Mouse (Mus musculus): ENCODE results near the gene Ephx1. TPM values are rescaled to one million over a fixed set of nuclear protein-coding genes. Genes with fewer than 3 reads are reported as not detected.
A peak's percentile ranks its signal among the peaks of the same experiment; 100 is the strongest.

Ephx1 gene
- polyA plus RNA-seq, 1 experiment from 2014 or later: 30.0 TPM

DNA sequence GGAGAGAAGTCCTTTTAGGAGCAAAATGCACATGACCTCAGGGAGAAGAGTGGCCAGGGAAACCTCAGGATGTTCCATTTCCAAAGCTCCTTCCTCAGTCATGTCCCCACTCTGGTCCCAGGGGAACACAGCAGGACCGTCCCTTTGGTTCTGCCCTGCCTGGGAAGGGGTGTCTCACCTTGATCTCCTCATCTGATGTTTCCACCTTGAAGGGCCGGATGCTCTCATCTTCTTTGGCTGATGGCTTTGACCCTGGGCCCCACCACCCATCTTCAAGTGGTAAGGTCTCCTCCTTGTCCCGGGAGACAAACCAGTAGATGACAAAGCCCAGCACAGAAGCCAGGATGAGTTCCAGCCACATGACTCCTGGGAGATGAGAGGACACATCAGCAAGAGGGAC lies 19.1 kb downstream of the Ephx1 start:
- H3K27ac ChIP-seq (replicated peaks): no peak overlapping the region
- H3K36me3 ChIP-seq (ENCODE audit: control insufficient read depth, insufficient read depth, low read length): no peaks in the 10 kb centered on the region

DNA sequence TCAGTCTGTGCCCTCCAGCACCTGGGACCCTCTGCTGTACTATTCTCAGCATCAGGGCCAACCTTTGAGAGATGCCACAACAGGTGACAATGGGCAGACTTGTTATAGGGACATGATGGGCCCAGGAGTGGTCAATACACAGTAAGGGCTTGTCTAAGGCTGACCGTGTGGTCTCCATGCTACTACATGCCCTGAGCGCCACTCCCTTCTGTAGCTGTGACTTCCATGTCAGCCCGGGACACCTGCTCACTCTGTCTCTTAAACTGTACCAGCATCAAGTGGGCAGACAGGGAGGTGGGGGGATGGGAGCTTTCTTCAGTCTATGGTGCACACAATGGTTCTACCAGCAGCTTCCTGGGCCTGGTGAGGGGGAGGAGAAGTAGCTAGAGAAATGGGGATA lies 19.5 kb downstream of the Ephx1 start:
- WGBS: 75% methylated on average over 3 of the region's 3 CpGs
- DNase-seq (ENCODE audit: low spot score): no peak
- no peak for ATAC-seq (ENCODE audit: low FRiP score, low TSS enrichment)

More for the DNA sequence above, 19.1 kb downstream of the Ephx1 start:
- H3K27me3 ChIP-seq (ENCODE audit: control insufficient read depth, insufficient read depth, low read length): no peaks in the 10 kb centered on the region
- H3K4me2 ChIP-seq (replicated peaks; ENCODE audit: low read depth): no peak overlapping the region
- H3K9me3 ChIP-seq (ENCODE audit: control insufficient read depth, low read length): no peaks in the 10 kb centered on the region
- WGBS: 87% methylated on average over 3 of the region's 3 CpGs
- no peak overlapping the region for H3K9ac ChIP-seq (ENCODE audit: low read length)
- no peak for ATAC-seq (ENCODE audit: low FRiP score, low TSS enrichment)
- no peaks in the 10 kb centered on the region for H3K4me1 ChIP-seq (replicated peaks; ENCODE audit: control insufficient read depth, insufficient read depth)
- TF ChIP-seq CTCF (IDR thresholded peaks at IDR 0.05; ENCODE audit: low read depth): no peak
- TF ChIP-seq EP300 (optimal IDR thresholded peaks at IDR 0.05): no peak
- H3K4me3 ChIP-seq (ENCODE audit: low read depth, low read length): no peak overlapping the region
- DNase-seq (ENCODE audit: low spot score): no peak

DNA sequence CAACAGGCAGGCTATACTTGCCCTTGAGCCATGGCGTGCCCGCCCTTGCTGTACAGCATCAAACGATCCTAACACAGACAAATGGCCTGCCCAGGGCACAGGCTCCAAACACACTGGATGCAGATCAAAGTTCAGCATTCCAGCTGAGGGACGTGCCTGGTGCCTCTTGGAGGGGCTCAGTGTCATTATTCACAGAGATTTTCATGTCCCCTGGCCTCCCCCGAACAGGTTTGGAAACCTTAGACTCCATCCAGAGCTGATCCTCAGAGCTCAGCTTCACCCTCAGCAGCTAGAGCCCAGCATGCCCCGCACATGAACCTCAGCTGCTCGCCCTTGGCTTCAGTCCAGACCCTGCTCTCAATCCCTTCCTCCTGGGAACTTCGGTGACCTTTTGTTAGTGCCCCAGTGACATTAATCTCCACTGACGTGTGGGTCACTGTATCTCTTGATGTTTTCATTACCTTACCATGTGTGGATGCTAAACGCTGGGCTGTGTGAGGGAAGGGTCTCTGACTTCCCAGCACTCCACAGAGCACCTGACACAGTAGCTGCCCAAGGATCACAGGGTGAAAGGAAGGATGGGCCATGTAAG lies 20.1 kb downstream of the Ephx1 start:
- Histone ChIP-seq H3K4me3 (ENCODE audit: low read depth, low read length) (no peak overlapping the region), H3K27me3 (ENCODE audit: control insufficient read depth, insufficient read depth, low read length) (no peaks in the 10 kb centered on the region), H3K9me3 (ENCODE audit: control insufficient read depth, low read length) (no peaks in the 10 kb centered on the region), H3K4me1 (replicated peaks; ENCODE audit: control insufficient read depth, insufficient read depth) (no peaks in the 10 kb centered on the region), H3K9ac (ENCODE audit: low read length) (no peak overlapping the region), H3K36me3 (ENCODE audit: control insufficient read depth, insufficient read depth, low read length) (0 out of 2 replicates have a peak, but pooled peaks cover 2% of the 10 kb centered on the region), H3K4me2 (replicated peaks; ENCODE audit: low read depth) (no peak overlapping the region), H3K27ac (replicated peaks) (no peak overlapping the region)
- TF ChIP-seq CTCF (IDR thresholded peaks at IDR 0.05; ENCODE audit: low read depth) (no peak), EP300 (optimal IDR thresholded peaks at IDR 0.05) (no peak)
- 19% methylated on average over 10 of the region's 10 CpGs for WGBS
- no peak for DNase-seq (ENCODE audit: low spot score)
- peak; percentile 14; the same call in 1 of the 2 replicates for ATAC-seq (ENCODE audit: low FRiP score, low TSS enrichment)

More for the DNA sequence above, 19.5 kb downstream of the Ephx1 start:
- Histone ChIP-seq H3K36me3 (ENCODE audit: control insufficient read depth, insufficient read depth, low read length) (no peaks in the 10 kb centered on the region), H3K27me3 (ENCODE audit: control insufficient read depth, insufficient read depth, low read length) (no peaks in the 10 kb centered on the region), H3K9ac (ENCODE audit: low read length) (no peak overlapping the region), H3K4me3 (ENCODE audit: low read depth, low read length) (no peak overlapping the region), H3K4me1 (replicated peaks; ENCODE audit: control insufficient read depth, insufficient read depth) (no peaks in the 10 kb centered on the region), H3K27ac (replicated peaks) (no peak overlapping the region), H3K9me3 (ENCODE audit: control insufficient read depth, low read length) (no peaks in the 10 kb centered on the region), H3K4me2 (replicated peaks; ENCODE audit: low read depth) (no peak overlapping the region)
- no peak for TF ChIP-seq CTCF (IDR thresholded peaks at IDR 0.05; ENCODE audit: low read depth)
- TF ChIP-seq EP300 (optimal IDR thresholded peaks at IDR 0.05): no peak

DNA sequence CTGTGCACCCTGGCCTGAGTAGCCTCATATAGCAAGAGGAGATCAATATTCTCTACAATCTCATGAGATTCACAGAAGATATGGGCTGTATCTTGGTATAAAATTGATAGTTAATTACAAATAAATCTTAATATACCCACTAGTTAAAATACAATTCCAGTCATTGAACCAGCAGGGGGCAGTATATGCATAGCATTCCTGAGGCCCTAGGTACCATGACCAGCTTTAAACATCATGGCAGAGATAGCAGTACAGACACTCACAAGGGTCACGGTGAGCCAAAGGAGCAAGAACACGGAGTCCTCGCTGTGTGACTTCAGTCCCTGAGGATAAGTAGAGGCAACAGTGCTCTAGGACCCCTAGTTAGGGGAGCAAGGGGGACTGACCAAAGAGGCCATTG lies 28.6 kb downstream of the Ephx1 start:
- H3K9ac ChIP-seq (ENCODE audit: low read length): no peak overlapping the region
- no peaks in the 10 kb centered on the region for H3K9me3 ChIP-seq (ENCODE audit: control insufficient read depth, low read length)
- no peaks in the 10 kb centered on the region for H3K27me3 ChIP-seq (ENCODE audit: control insufficient read depth, insufficient read depth, low read length)
- ATAC-seq (ENCODE audit: low FRiP score, low TSS enrichment) (0 out of 2 replicates have a peak, but pooled peaks have one; percentile 36), DNase-seq (ENCODE audit: low spot score) (no peak)
- H3K4me1 ChIP-seq (replicated peaks; ENCODE audit: control insufficient read depth, insufficient read depth): no peaks in the 10 kb centered on the region
- H3K36me3 ChIP-seq (ENCODE audit: control insufficient read depth, insufficient read depth, low read length): 0 out of 2 replicates have a peak, but pooled peaks cover 2% of the 10 kb centered on the region
- no peak overlapping the region for H3K4me2 ChIP-seq (replicated peaks; ENCODE audit: low read depth)
- WGBS: 46% methylated on average over 3 of the region's 3 CpGs
- H3K27ac ChIP-seq (replicated peaks): no peak overlapping the region
- H3K4me3 ChIP-seq (ENCODE audit: low read depth, low read length): no peak overlapping the region
- TF ChIP-seq EP300 (optimal IDR thresholded peaks at IDR 0.05) (no peak), CTCF (IDR thresholded peaks at IDR 0.05; ENCODE audit: low read depth) (peak; percentile 89)

DNA sequence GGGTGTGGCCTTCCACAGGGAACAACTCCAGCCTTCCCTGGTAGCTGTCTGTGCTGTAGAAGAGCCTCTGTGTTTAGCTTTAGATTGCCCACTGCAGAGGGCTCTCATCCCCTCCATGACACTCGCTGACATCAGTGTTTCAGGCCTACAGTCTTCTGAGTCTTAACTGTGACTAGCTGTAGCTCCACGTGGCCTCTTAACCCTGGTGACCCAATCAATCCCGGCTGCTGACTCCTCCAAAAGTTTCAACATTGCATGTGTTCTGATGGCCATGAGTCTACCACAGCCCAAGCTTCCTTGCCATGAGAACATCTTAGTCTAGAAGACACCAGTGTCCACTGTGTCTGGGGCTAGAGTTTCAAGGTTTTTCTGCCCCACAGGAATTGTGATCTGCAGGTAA lies 30.0 kb downstream of the Ephx1 start:
- DNase-seq (ENCODE audit: low spot score): no peak
- WGBS: 67% methylated on average over 3 of the region's 3 CpGs
- H3K4me3 ChIP-seq (ENCODE audit: low read depth, low read length): no peak overlapping the region
- TF ChIP-seq EP300 (optimal IDR thresholded peaks at IDR 0.05): no peak
- no peak for TF ChIP-seq CTCF (IDR thresholded peaks at IDR 0.05; ENCODE audit: low read depth)
- ATAC-seq (ENCODE audit: low FRiP score, low TSS enrichment): no peak
- no peak overlapping the region for H3K9ac ChIP-seq (ENCODE audit: low read length)
- H3K27me3 ChIP-seq (ENCODE audit: control insufficient read depth, insufficient read depth, low read length): no peaks in the 10 kb centered on the region
- H3K9me3 ChIP-seq (ENCODE audit: control insufficient read depth, low read length): no peaks in the 10 kb centered on the region
- no peak overlapping the region for H3K27ac ChIP-seq (replicated peaks)
- no peak overlapping the region for H3K4me2 ChIP-seq (replicated peaks; ENCODE audit: low read depth)
- no peaks in the 10 kb centered on the region for H3K36me3 ChIP-seq (ENCODE audit: control insufficient read depth, insufficient read depth, low read length)
- no peaks in the 10 kb centered on the region for H3K4me1 ChIP-seq (replicated peaks; ENCODE audit: control insufficient read depth, insufficient read depth)

DNA sequence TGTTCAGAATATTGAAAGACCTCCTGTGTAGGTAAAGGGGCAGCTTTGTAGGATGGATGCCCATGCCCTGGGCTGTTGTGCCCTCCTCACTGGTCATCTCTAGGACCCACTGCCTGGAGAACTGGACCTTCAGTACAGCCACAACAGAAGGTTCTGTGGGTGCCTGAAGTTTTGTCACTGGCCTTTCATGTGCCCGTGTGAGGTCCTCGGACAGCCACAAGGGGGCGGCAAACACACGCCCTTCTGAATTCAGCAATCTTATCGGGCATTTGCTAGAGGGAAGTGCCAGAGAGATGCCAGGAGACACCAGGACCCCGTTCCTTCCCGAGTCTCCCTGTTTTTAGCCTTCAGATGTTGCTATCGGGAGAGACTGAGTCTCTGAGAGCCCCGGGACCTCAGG lies 32.9 kb downstream of the Ephx1 start:
- peak; percentile 84 for DNase-seq (ENCODE audit: low spot score)
- Histone ChIP-seq H3K9me3 (ENCODE audit: control insufficient read depth, low read length) (no peaks in the 10 kb centered on the region), H3K27me3 (ENCODE audit: control insufficient read depth, insufficient read depth, low read length) (no peaks in the 10 kb centered on the region), H3K36me3 (ENCODE audit: control insufficient read depth, insufficient read depth, low read length) (no peaks in the 10 kb centered on the region), H3K4me2 (replicated peaks; ENCODE audit: low read depth) (no peak overlapping the region), H3K9ac (ENCODE audit: low read length) (no peak overlapping the region; the same call in 1 of the 2 replicates), H3K4me1 (replicated peaks; ENCODE audit: control insufficient read depth, insufficient read depth) (no peaks in the 10 kb centered on the region), H3K27ac (replicated peaks) (no peak overlapping the region), H3K4me3 (ENCODE audit: low read depth, low read length) (no peak overlapping the region)
- WGBS: 2% methylated on average over 9 of the region's 9 CpGs
- TF ChIP-seq CTCF (IDR thresholded peaks at IDR 0.05; ENCODE audit: low read depth): peak; percentile 97
- no peak for TF ChIP-seq EP300 (optimal IDR thresholded peaks at IDR 0.05)
- no peak; the same call in 1 of the 2 replicates for ATAC-seq (ENCODE audit: low FRiP score, low TSS enrichment)
